In the genomic region with DNA sequence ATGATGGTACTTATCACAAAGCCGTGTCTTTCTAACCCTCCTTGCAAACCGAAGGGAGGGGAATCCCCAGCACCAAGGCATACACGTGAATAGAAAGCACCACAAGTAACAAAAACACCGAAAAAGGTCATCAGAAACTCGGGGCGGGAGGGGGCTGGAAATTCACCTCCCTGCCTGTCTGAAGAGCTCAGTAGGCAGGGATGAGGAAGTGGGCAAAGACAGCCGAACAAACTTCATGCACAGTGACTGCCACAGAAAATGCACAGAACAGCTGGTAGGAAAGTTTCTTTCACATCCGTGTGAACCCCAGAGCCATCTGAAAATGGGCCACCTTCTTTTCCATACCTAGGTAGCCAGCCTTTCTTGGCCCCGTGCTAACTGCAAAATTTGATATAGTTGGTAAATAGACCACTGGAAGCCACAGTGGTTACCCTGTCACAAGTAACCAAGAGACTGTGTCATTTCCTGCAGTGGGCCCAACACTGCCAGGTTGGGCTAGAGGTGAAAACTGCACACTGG, we compare ENCODE assay signal across 10 mouse cellular contexts.
A peak's percentile ranks its signal among the peaks of the same experiment; 100 is the strongest.
DNase-seq lines count a peak whose midpoint lies in the region; ATAC-seq and TF ChIP-seq lines count a peak whose summit lies in the region.
"Had no signal": no experiment of that assay in that cellular context is flagged by ENCODE, and none has a peak within 500 bp of the region (broad histone marks: within the 10 kb centered on the region; RNA-seq: fewer than 3 reads in every experiment).

No protein-coding gene starts in this region.

- no peak overlapping the region for H3K27ac ChIP-seq in lung, postnatal 0 days (ENCODE audit: low read length)
- H3K27ac ChIP-seq: embryonic facial prominence, embryonic 12.5 days; kidney, postnatal 0 days; midbrain, embryonic 12.5 days had no signal

- H3K9me3 ChIP-seq in lung, postnatal 0 days (ENCODE audit: low read length) = no peaks in the 10 kb centered on the region
- H3K9me3 ChIP-seq: embryonic facial prominence, embryonic 12.5 days; midbrain, embryonic 12.5 days had no signal

- no peak overlapping the region for H3K4me2 ChIP-seq in lung, postnatal 0 days (replicated peaks; ENCODE audit: low read depth, low read length)
- H3K4me2 ChIP-seq: embryonic facial prominence, embryonic 12.5 days; midbrain, embryonic 12.5 days had no signal

- WGBS in lung, postnatal 0 days = 72% methylated on average over 9 of the region's 9 CpGs

- no peaks in the 10 kb centered on the region for H3K27me3 ChIP-seq in lung, postnatal 0 days (replicated peaks; ENCODE audit: insufficient read depth, low read length)
- H3K27me3 ChIP-seq: embryonic facial prominence, embryonic 12.5 days; midbrain, embryonic 12.5 days had no signal

- no peak overlapping the region for H3K4me3 ChIP-seq in lung, postnatal 0 days (ENCODE audit: low read depth, low read length)
- H3K4me3 ChIP-seq: embryonic facial prominence, embryonic 12.5 days; midbrain, embryonic 12.5 days had no signal

- peak; percentile 73 for DNase-seq in lung, postnatal 36 days
- DNase-seq in lung, postnatal 0 days (ENCODE audit: low spot score) = no peak
- peak; percentile 72 for DNase-seq in spleen, adult 12 weeks (ENCODE audit: low spot score)
- no peak for DNase-seq in cerebellum, adult 11 months
- no peak for DNase-seq in left cerebral cortex, adult 8-10 months (ENCODE audit: low spot score in 2 of 2)
- no peak for DNase-seq in adrenal gland, postnatal 25 days

- ATAC-seq in lung, postnatal 0 days = no peak
- ATAC-seq in granulocyte monocyte progenitor cell, adult 5-6 weeks (replicated peaks; ENCODE audit: poor library complexity, severe bottlenecking) = peak; percentile 67

- no peaks in the 10 kb centered on the region for H3K36me3 ChIP-seq in lung, postnatal 0 days (ENCODE audit: insufficient read depth, low read length)
- H3K36me3 ChIP-seq: embryonic facial prominence, embryonic 12.5 days; midbrain, embryonic 12.5 days had no signal

- no peak overlapping the region for H3K9ac ChIP-seq in lung, postnatal 0 days (replicated peaks; ENCODE audit: low read depth)
- H3K9ac ChIP-seq: embryonic facial prominence, embryonic 12.5 days; midbrain, embryonic 12.5 days had no signal

- no peak for TF ChIP-seq EP300 in lung, postnatal 0 days (IDR thresholded peaks at IDR 0.05)

- no peaks in the 10 kb centered on the region for H3K4me1 ChIP-seq in lung, postnatal 0 days (ENCODE audit: insufficient read depth, low read depth, low read length)

- TF ChIP-seq CTCF in lung, postnatal 0 days (IDR thresholded peaks at IDR 0.05) = no peak

Comparison
In these comparisons a context has a peak if more than half of its experiments do, and no peak if none do; other contexts are left out.
1. DNase-seq: peak in lung, postnatal 36 days (single experiment) and spleen, adult 12 weeks (single experiment); none in lung, postnatal 0 days (single experiment), cerebellum, adult 11 months (single experiment), left cerebral cortex, adult 8-10 months (0 of 2) and adrenal gland, postnatal 25 days (single experiment).